ENCODE assay signal across 8 mouse cellular contexts in the genomic region with DNA sequence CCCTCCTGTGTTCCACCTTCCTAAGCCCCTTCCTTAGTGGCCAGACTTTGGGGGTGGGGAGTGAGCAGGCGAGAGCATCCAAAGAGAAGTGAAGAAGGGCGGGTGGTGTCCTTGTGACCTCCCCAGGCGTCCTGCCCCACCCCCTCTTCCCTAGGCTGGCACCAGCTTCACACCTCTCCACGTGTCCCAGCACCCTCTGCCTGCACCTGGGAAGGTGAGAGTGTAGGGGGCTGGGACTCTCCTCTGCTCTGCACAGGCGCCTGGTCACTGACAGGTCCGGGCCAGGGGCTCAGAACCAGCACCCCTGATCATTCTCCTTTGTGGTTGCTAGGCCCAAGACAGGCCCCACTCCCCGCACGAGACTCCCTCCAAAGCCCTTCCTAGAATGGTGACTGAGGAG. TPM values are rescaled to one million over a fixed set of nuclear protein-coding genes. Genes with fewer than 3 reads are reported as not detected.
DNase-seq lines count a peak whose midpoint lies in the region; ATAC-seq and TF ChIP-seq lines count a peak whose summit lies in the region.

No protein-coding gene starts in this region.

- H3K27ac ChIP-seq in cerebellum, adult 2 months (ENCODE audit: insufficient read depth, low read length): peak overlapping the region; percentile 76; the same call in 1 of the 2 replicates
- H3K27ac ChIP-seq in limb, embryonic 13.5 days: no peak overlapping the region

- no peaks in the 10 kb centered on the region for H3K27me3 ChIP-seq in cerebellum, adult 2 months (ENCODE audit: control insufficient read depth, insufficient read depth, low read length)
- peaks cover 79% of the 10 kb centered on the region for H3K27me3 ChIP-seq in limb, embryonic 13.5 days

- TF ChIP-seq POLR2A in cerebellum, adult 2 months (IDR thresholded peaks at IDR 0.05; ENCODE audit: borderline replicate concordance, insufficient read depth, low read length): no peak

- peak; percentile 34 to 40 for DNase-seq in cerebellum, adult 2 months
- DNase-seq in cerebellum, postnatal 36 days: no peak
- DNase-seq in testis, postnatal 10 days (ENCODE audit: low spot score): peak; percentile 39
- DNase-seq in testis, postnatal 14 days (ENCODE audit: low spot score): no peak
- DNase-seq in thymus, adult 18-20 months: no peak
- no peak for DNase-seq in thymus, postnatal 36 days

- H3K36me3 ChIP-seq in limb, embryonic 13.5 days: no peaks in the 10 kb centered on the region

- TF ChIP-seq CTCF in cerebellum, adult 2 months (IDR thresholded peaks at IDR 0.05; ENCODE audit: borderline replicate concordance, insufficient read depth, low read depth, low read length): no peak

- ATAC-seq in limb, embryonic 13.5 days (ENCODE audit: low FRiP score, low read depth): 0 out of 2 replicates have a peak, but pooled peaks have one; percentile 17
- no peak for ATAC-seq in megakaryocyte progenitor cell, adult 5-6 weeks (replicated peaks; ENCODE audit: poor library complexity)

- peak overlapping the region; percentile 45; the same call in 1 of the 2 replicates for H3K9ac ChIP-seq in limb, embryonic 13.5 days

- peak overlapping the region; percentile 81 for H3K4me2 ChIP-seq in limb, embryonic 13.5 days (replicated peaks)

- peak overlapping the region; percentile 77 for H3K4me3 ChIP-seq in cerebellum, adult 2 months (replicated peaks; ENCODE audit: insufficient read depth, low read depth, low read length)
- peak overlapping the region; percentile 64 for H3K4me3 ChIP-seq in limb, embryonic 13.5 days

- peaks cover 17% of the 10 kb centered on the region for H3K4me1 ChIP-seq in cerebellum, adult 2 months (ENCODE audit: control insufficient read depth, insufficient read depth, low read length)
- H3K4me1 ChIP-seq in limb, embryonic 13.5 days: peaks cover 25% of the 10 kb centered on the region

- H3K9me3 ChIP-seq in limb, embryonic 13.5 days: no peaks in the 10 kb centered on the region

- WGBS in cerebellum, adult 2 months: 32% methylated on average over 8 of the region's 8 CpGs
- 2% methylated on average over 8 of the region's 8 CpGs for WGBS in limb, embryonic 13.5 days

RNA-seq across cellular contexts. Expression of gene Lrrc4b, which starts 1.2 kb away (rescaled TPM):
- 190 and 214 TPM in 2 replicates for polyA plus RNA-seq in cerebellum, adult 2 months (2012; rRNA removed)
- polyA plus RNA-seq in limb, embryonic 13.5 days (2015; fragmentation: Nextera tagmentation; extraction: Ambion mirVana): 1.00 and 1.2 TPM in 2 replicates
- total RNA-seq in megakaryocyte progenitor cell, adult 5-6 weeks (2015): not detected in 2 replicates
- total RNA-seq in megakaryocyte progenitor cell, adult 5-6 weeks (2017): not detected in 2 replicates

RNA-seq across cellular contexts. Expression of gene Aspdh, which starts 37.5 kb away (rescaled TPM):
- 9.3 and 10.2 TPM in 2 replicates for polyA plus RNA-seq in cerebellum, adult 2 months (2012; rRNA removed)
- 0.36 TPM in 1 of 2 replicates, not detected in the other for polyA plus RNA-seq in limb, embryonic 13.5 days (2015; fragmentation: Nextera tagmentation; extraction: Ambion mirVana)
- total RNA-seq in megakaryocyte progenitor cell, adult 5-6 weeks (2015): not detected in 2 replicates
- total RNA-seq in megakaryocyte progenitor cell, adult 5-6 weeks (2017): not detected in 2 replicates

RNA-seq across cellular contexts. Expression of gene Josd2, which starts 40.1 kb away (rescaled TPM):
- polyA plus RNA-seq in cerebellum, adult 2 months (2012; rRNA removed): 273 and 294 TPM in 2 replicates
- polyA plus RNA-seq in limb, embryonic 13.5 days (2015; fragmentation: Nextera tagmentation; extraction: Ambion mirVana): 87.7 and 91.3 TPM in 2 replicates
- total RNA-seq in megakaryocyte progenitor cell, adult 5-6 weeks (2015): 27.5 and 35.2 TPM in 2 replicates
- 17.4 and 22.6 TPM in 2 replicates for total RNA-seq in megakaryocyte progenitor cell, adult 5-6 weeks (2017)

RNA-seq across cellular contexts. Expression of gene 1700008O03Rik, which starts 42.0 kb away (rescaled TPM):
- 3.1 and 3.8 TPM in 2 replicates for polyA plus RNA-seq in cerebellum, adult 2 months (2012; rRNA removed)
- polyA plus RNA-seq in limb, embryonic 13.5 days (2015; fragmentation: Nextera tagmentation; extraction: Ambion mirVana): 1.1 TPM in 2 replicates
- 0.44 and 1.5 TPM in 2 replicates for total RNA-seq in megakaryocyte progenitor cell, adult 5-6 weeks (2015)
- total RNA-seq in megakaryocyte progenitor cell, adult 5-6 weeks (2017): 1.8 and 2.2 TPM in 2 replicates

RNA-seq across cellular contexts. Expression of gene Syt3, which starts 43.8 kb away (rescaled TPM):
- 125 and 130 TPM in 2 replicates for polyA plus RNA-seq in cerebellum, adult 2 months (2012; rRNA removed)
- polyA plus RNA-seq in limb, embryonic 13.5 days (2015; fragmentation: Nextera tagmentation; extraction: Ambion mirVana): 3.5 and 4.0 TPM in 2 replicates
- 0.22 and 0.24 TPM in 2 replicates for total RNA-seq in megakaryocyte progenitor cell, adult 5-6 weeks (2015)
- total RNA-seq in megakaryocyte progenitor cell, adult 5-6 weeks (2017): 0.12 and 0.14 TPM in 2 replicates

Comparison
In these comparisons a context has a peak if more than half of its experiments do, and no peak if none do; other contexts are left out.
1. DNase-seq: peak in cerebellum, adult 2 months (2 of 2) and testis, postnatal 10 days (single experiment); none in cerebellum, postnatal 36 days (0 of 2), testis, postnatal 14 days (single experiment), thymus, adult 18-20 months (0 of 2) and thymus, postnatal 36 days (0 of 2).
2. RNA of gene Lrrc4b, which starts 1.2 kb away (polyA plus RNA-seq): 190 to 214 TPM in cerebellum, adult 2 months; 1.00 to 1.2 TPM in limb, embryonic 13.5 days; every median in the first group is over 10 times any median in the second.